Mouse (Mus musculus) liver, postnatal 0 days (tissue): ENCODE results near the gene Amn. TPM values are rescaled to one million over a fixed set of nuclear protein-coding genes. Genes with fewer than 3 reads are reported as not detected.

Experiments used
- ATAC-seq: fragments of 200-750 bp; cut with Nextera tagmentation; 2 replicates; pipeline ENCODE4 v1.8.0; 2017; ENCODE audit warnings: mild to moderate bottlenecking, moderate library complexity
- DNase-seq: peaks from one replicate; pipeline ENCODE4 v3.0.0-alpha.2; 2016
- H3K27ac ChIP-seq: fragments of 300-500 bp; sonication (generic); 2 replicates; pipeline ENCODE4 v1.5.1; 2014; ENCODE audit warnings: antibody characterized with exemption, moderate library complexity, mild to moderate bottlenecking, low read depth
- H3K27me3 ChIP-seq: fragments of 300-500 bp; sonication (generic); 2 replicates; pipeline ENCODE4 v1.6.1; 2014; ENCODE audit warnings: low read length, control low read depth, mixed read lengths; ENCODE audit not compliant: insufficient read depth
- H3K36me3 ChIP-seq: fragments of 300-500 bp; sonication (generic); replicated peaks from 2 replicates; pipeline ENCODE4 v1.6.1; 2014; ENCODE audit warnings: mild to moderate bottlenecking, control low read depth, low read length, moderate library complexity, mixed read lengths; ENCODE audit not compliant: insufficient read depth
- H3K4me1 ChIP-seq: fragments of 300-500 bp; sonication (generic); 2 replicates; pipeline ENCODE4 v1.6.1; 2014; ENCODE audit warnings: antibody characterized with exemption, mild to moderate bottlenecking, control low read depth; ENCODE audit not compliant: insufficient read depth
- H3K4me2 ChIP-seq: fragments of 300-500 bp; sonication (generic); 2 replicates; pipeline ENCODE4 v1.6.1; 2014; ENCODE audit warnings: low read depth, mild to moderate bottlenecking, low read length, moderate library complexity, mixed read lengths
- H3K4me3 ChIP-seq: fragments of 300-500 bp; sonication (generic); 2 replicates; pipeline ENCODE4 v1.5.1; 2014; ENCODE audit warnings: low read depth, low read length
- H3K9ac ChIP-seq: fragments of 300-500 bp; sonication (generic); replicated peaks from 2 replicates; pipeline ENCODE4 v1.6.1; 2014; ENCODE audit warnings: mild to moderate bottlenecking, moderate library complexity
- H3K9me3 ChIP-seq: fragments of 300-500 bp; sonication (generic); 2 replicates; pipeline ENCODE4 v1.6.1; 2016; ENCODE audit warnings: mild to moderate bottlenecking, control low read depth, low read length, mixed read lengths
- CTCF ChIP-seq: sonication (generic); IDR thresholded peaks from 2 replicates; pipeline ENCODE4 v1.5.1; 2016; ENCODE audit warnings: antibody characterized with exemption, low read depth
- EP300 ChIP-seq: IDR thresholded peaks from 2 replicates; pipeline ENCODE4 v1.6.1; 2016; ENCODE audit warnings: antibody characterized with exemption, low read depth, mild to moderate bottlenecking
- WGBS: fragments of 180-500 bp; shearing (Covaris S2); extraction: QIAGEN DNeasy Blood & Tissue Kit; methylation state at CpG from one replicate; pipeline ENCODE4 v1.1.7; 2014; ENCODE audit not compliant: insufficient replicate concordance; 5-methylcytosine and 5-hydroxymethylcytosine counted together
- polyA plus RNA-seq: library from polyadenylated mRNA; unstranded; fragments of >200 nt; fragmentation: Nextera tagmentation; extraction: Ambion mirVana; gene quantifications from 2 replicates; pipeline ENCODE4 v1.2.1, GENCODE M21; 2015

The Amn gene
- polyA plus RNA-seq, 1 experiment from 2014 or later = 0.61 TPM

- Histone ChIP-seq H3K27ac (no peak overlapping the region), H3K9me3 (no peaks in the 10 kb centered on the region), H3K4me3 (no peak overlapping the region), H3K36me3 (peaks cover 14% of the 10 kb centered on the region; the same call in 1 of the 2 replicates), H3K4me2 (no peak overlapping the region), H3K4me1 (no peaks in the 10 kb centered on the region), H3K27me3 (no peaks in the 10 kb centered on the region), H3K9ac (no peak overlapping the region)
- 79% methylated on average over 9 of the region's 9 CpGs for WGBS
- no peak for ATAC-seq
- DNase-seq = no peak
- TF ChIP-seq CTCF (no peak), EP300 (no peak)
Observed at GRCm38 (mm10) chr12:111234383-111234782, 36.5 kb upstream of the Amn start.

- Histone ChIP-seq H3K4me3 (no peak overlapping the region), H3K9me3 (no peaks in the 10 kb centered on the region), H3K36me3 (peaks cover 14% of the 10 kb centered on the region; the same call in 1 of the 2 replicates), H3K27ac (no peak overlapping the region), H3K4me2 (no peak overlapping the region), H3K4me1 (no peaks in the 10 kb centered on the region), H3K9ac (no peak overlapping the region), H3K27me3 (no peaks in the 10 kb centered on the region)
- DNase-seq = no peak
- TF ChIP-seq EP300 (no peak), CTCF (no peak)
- no peak for ATAC-seq
- WGBS = 86% methylated on average over 6 of the region's 6 CpGs
Observed at GRCm38 (mm10) chr12:111235631-111236030, 35.3 kb upstream of the Amn start.

GRCm38 (mm10) chr12:111237611-111238188 lies 33.2 kb upstream of the Amn start:
- WGBS = 89% methylated on average over 16 of the region's 16 CpGs
- no peaks in the 10 kb centered on the region for H3K27me3 ChIP-seq
- no peak for ATAC-seq
- no peak overlapping the region for H3K9ac ChIP-seq
- no peaks in the 10 kb centered on the region for H3K9me3 ChIP-seq
- peaks cover 14% of the 10 kb centered on the region for H3K36me3 ChIP-seq
- no peak overlapping the region for H3K4me3 ChIP-seq
- TF ChIP-seq EP300 (no peak), CTCF (no peak)
- no peak for DNase-seq
- H3K4me1 ChIP-seq = no peaks in the 10 kb centered on the region
- no peak overlapping the region for H3K27ac ChIP-seq
- H3K4me2 ChIP-seq = no peak overlapping the region

GRCm38 (mm10) chr12:111238345-111238744 lies 32.5 kb upstream of the Amn start:
- no peaks in the 10 kb centered on the region for H3K27me3 ChIP-seq
- H3K36me3 ChIP-seq = peaks cover 14% of the 10 kb centered on the region
- 85% methylated on average over 5 of the region's 5 CpGs for WGBS
- H3K27ac ChIP-seq = no peak overlapping the region
- H3K9me3 ChIP-seq = no peaks in the 10 kb centered on the region
- DNase-seq (no peak), ATAC-seq (no peak)
- no peak overlapping the region for H3K4me2 ChIP-seq
- no peaks in the 10 kb centered on the region for H3K4me1 ChIP-seq
- no peak overlapping the region for H3K9ac ChIP-seq
- no peak overlapping the region for H3K4me3 ChIP-seq
- TF ChIP-seq EP300 = no peak

- no peaks in the 10 kb centered on the region for H3K4me1 ChIP-seq
- no peak for TF ChIP-seq CTCF
- TF ChIP-seq EP300 = no peak
- H3K27me3 ChIP-seq = no peaks in the 10 kb centered on the region
- ATAC-seq (no peak), DNase-seq (no peak)
- H3K4me2 ChIP-seq = no peak overlapping the region
- H3K9ac ChIP-seq = no peak overlapping the region
- WGBS = 76% methylated on average over 4 of the region's 4 CpGs
- no peaks in the 10 kb centered on the region for H3K9me3 ChIP-seq
- no peak overlapping the region for H3K4me3 ChIP-seq
- H3K27ac ChIP-seq = no peak overlapping the region
- peaks cover 16% of the 10 kb centered on the region for H3K36me3 ChIP-seq
Observed at GRCm38 (mm10) chr12:111238778-111239177, 32.1 kb upstream of the Amn start.

GRCm38 (mm10) chr12:111239930-111240329 lies 31.0 kb upstream of the Amn start:
- Histone ChIP-seq H3K27ac (no peak overlapping the region), H3K27me3 (no peaks in the 10 kb centered on the region), H3K4me1 (no peaks in the 10 kb centered on the region), H3K36me3 (peaks cover 19% of the 10 kb centered on the region), H3K4me2 (no peak overlapping the region), H3K9me3 (no peaks in the 10 kb centered on the region), H3K4me3 (no peak overlapping the region), H3K9ac (no peak overlapping the region)
- WGBS = 87% methylated on average over 10 of the region's 10 CpGs
- TF ChIP-seq CTCF = no peak
- TF ChIP-seq EP300 = no peak
- DNase-seq (no peak), ATAC-seq (no peak)
